Mouse (Mus musculus): ENCODE measurements at regions not wholly inside any gene's neighbourhood (a gene's known extent, or its start where the extent isn't known, plus 50 kb on each side); places are given as distances from the start of the nearest gene placed in this dataset.

- Histone ChIP-seq H3K36me3 (ENCODE audit: control insufficient read depth, insufficient read depth, low read length) (no peaks in the 10 kb centered on the region), H3K4me3 (ENCODE audit: low read length) (no peak overlapping the region), H3K4me1 (ENCODE audit: control insufficient read depth, insufficient read depth, low read depth, low read length) (no peaks in the 10 kb centered on the region), H3K27ac (ENCODE audit: low read depth, low read length) (no peak overlapping the region), H3K27me3 (replicated peaks; ENCODE audit: control insufficient read depth, insufficient read depth, low read length) (no peaks in the 10 kb centered on the region), H3K4me2 (ENCODE audit: low read length) (no peak overlapping the region), H3K9me3 (ENCODE audit: control insufficient read depth, low read length) (no peaks in the 10 kb centered on the region), H3K9ac (ENCODE audit: low read depth, low read length) (no peak overlapping the region)
- ATAC-seq: no peak
- WGBS: 88% methylated on average over 8 of the region's 8 CpGs
Observed at GRCm38 (mm10) chr1:60621064-60621726, 54.3 kb upstream of the Raph1 start.

DNA sequence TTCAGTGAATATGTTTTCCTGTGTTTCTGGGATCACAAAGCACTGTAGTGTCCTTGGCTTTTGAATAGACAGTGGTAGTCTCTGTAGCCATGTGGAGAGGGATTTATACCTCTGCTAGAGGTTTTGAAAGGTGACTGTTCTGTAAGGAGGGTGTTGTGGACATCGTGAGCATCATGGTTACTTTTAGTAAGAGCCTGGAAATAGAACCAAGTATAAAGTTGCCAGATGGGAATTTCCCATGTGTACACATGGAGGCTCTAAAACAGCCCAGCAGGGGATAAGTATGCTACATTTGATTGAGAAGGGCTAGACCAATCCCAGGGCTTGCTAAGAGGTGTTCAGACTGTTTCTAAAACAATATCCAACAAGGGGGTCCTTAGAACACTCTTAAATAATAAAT is 51.5 kb upstream of the Raph1 start:
- Histone ChIP-seq H3K27ac (ENCODE audit: low read depth, low read length) (no peak overlapping the region), H3K9ac (ENCODE audit: low read depth, low read length) (no peak overlapping the region), H3K4me2 (ENCODE audit: low read length) (no peak overlapping the region), H3K4me3 (ENCODE audit: low read length) (no peak overlapping the region), H3K36me3 (ENCODE audit: control insufficient read depth, insufficient read depth, low read length) (no peaks in the 10 kb centered on the region), H3K4me1 (ENCODE audit: control insufficient read depth, insufficient read depth, low read depth, low read length) (no peaks in the 10 kb centered on the region), H3K9me3 (ENCODE audit: control insufficient read depth, low read length) (no peaks in the 10 kb centered on the region), H3K27me3 (replicated peaks; ENCODE audit: control insufficient read depth, insufficient read depth, low read length) (no peaks in the 10 kb centered on the region)
- no peak for ATAC-seq
- 96% methylated on average over 1 of the region's 1 CpGs for WGBS

- no peak overlapping the region for H3K9ac ChIP-seq (ENCODE audit: low read depth, low read length)
- no peaks in the 10 kb centered on the region for H3K9me3 ChIP-seq (ENCODE audit: control insufficient read depth, low read length)
- no peak for ATAC-seq
- no peak overlapping the region for H3K4me3 ChIP-seq (ENCODE audit: low read length)
- H3K4me1 ChIP-seq (ENCODE audit: control insufficient read depth, insufficient read depth, low read depth, low read length): no peaks in the 10 kb centered on the region
- H3K27me3 ChIP-seq (replicated peaks; ENCODE audit: control insufficient read depth, insufficient read depth, low read length): no peaks in the 10 kb centered on the region
- no peak overlapping the region for H3K4me2 ChIP-seq (ENCODE audit: low read length)
- 79% methylated on average over 2 of the region's 2 CpGs for WGBS
- H3K27ac ChIP-seq (ENCODE audit: low read depth, low read length): no peak overlapping the region
- no peaks in the 10 kb centered on the region for H3K36me3 ChIP-seq (ENCODE audit: control insufficient read depth, insufficient read depth, low read length)
Observed at GRCm38 (mm10) chr1:60616916-60617315, 50.0 kb upstream of the Raph1 start.

Data from hindbrain, embryonic 16.5 days (tissue).